Mouse (Mus musculus): ENCODE measurements around the gene Smarce1. TPM values are rescaled to one million over a fixed set of nuclear protein-coding genes. Genes with fewer than 3 reads are reported as not detected.

Gene Smarce1
- 193 TPM for total RNA-seq (2023)

DNA sequence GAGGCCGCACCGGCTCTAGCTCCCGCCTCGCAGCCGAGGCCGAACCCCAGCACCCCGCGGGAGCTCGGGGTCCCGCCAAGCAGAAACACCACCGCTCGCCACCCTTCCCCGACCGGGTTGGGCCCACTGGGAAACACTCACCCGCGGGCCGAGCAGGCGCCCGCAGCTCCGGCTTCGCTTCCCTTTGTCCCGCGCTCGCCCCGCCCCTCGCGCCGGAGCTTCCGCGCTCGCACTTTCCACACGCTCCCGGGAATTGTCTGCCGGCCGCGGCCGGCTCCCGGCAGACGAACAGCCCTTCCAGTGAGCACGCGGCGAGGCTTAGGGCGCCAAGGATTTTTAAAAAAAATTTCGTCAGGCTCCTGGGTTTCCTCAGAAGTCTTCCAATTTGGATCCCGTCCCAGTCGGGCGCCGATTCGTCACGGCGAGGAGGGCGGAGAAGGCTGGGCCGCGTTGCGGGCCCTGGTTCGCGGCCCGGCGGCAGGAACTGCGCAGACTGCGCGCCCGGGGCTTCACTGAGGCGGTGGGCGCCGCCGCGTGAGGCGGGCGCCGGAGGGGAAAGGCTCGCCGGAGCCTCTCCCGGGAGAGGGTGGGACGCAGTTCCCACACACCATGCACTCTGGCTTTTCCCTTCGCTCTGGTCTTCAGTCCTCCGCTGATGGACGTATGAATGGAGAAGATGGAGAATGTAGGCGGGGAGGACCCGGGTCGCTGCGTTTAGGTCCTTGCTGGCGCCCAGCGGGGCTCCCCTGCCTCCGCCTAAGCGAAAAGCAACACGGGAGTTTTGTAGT, at the start of gene Smarce1:
Smarce1 (minus strand) TSS at position 757 of the 788 bp plus-strand sequence.

GRCm38 (mm10) chr11:99243820-99244374, 13.1 kb upstream of the Smarce1 start, which contains the start of gene Krt222:
Gene Krt222, minus strand, starts transcription at chr11:99244085.

Other genes with a start within 250 kb of the Smarce1 start
- not detected for gene Gjd3, start 248.0 kb downstream of the Smarce1 start, total RNA-seq (2023)
- 9.8 TPM for gene Top2a, start 206.8 kb downstream of the Smarce1 start, total RNA-seq (2023)
- gene Igfbp4, start 189.8 kb downstream of the Smarce1 start, total RNA-seq (2023): 382 TPM
- gene Tns4, start 141.7 kb downstream of the Smarce1 start, total RNA-seq (2023): 0.50 TPM
- 1,508 TPM for gene Ccr7, start 75.9 kb downstream of the Smarce1 start, total RNA-seq (2023)
- gene Krt222, start 13.1 kb upstream of the Smarce1 start, total RNA-seq (2023): 0.53 TPM
- gene Krt24, start 54.2 kb upstream of the Smarce1 start, total RNA-seq (2023): not detected
- not detected for gene Krt25, start 91.9 kb upstream of the Smarce1 start, total RNA-seq (2023)
- not detected for gene Krt26, start 106.9 kb upstream of the Smarce1 start, total RNA-seq (2023)
- not detected for gene Krt27, start 120.1 kb upstream of the Smarce1 start, total RNA-seq (2023)
- not detected for gene Krt28, start 143.9 kb upstream of the Smarce1 start, total RNA-seq (2023)
- gene Krt10, start 158.3 kb upstream of the Smarce1 start, total RNA-seq (2023): 4.6 TPM
- gene Krt12, start 191.2 kb upstream of the Smarce1 start, total RNA-seq (2023): not detected
- gene Krt20, start 207.1 kb upstream of the Smarce1 start, total RNA-seq (2023): not detected

Measured in CD4-positive naive resting alpha-beta T cell, adult 76 days (primary cell).